ENCODE assay signal across 8 mouse cellular contexts in genomic region chr2:131127161-131127730, GRCm38 (mm10). TPM values are rescaled to one million over a fixed set of nuclear protein-coding genes. Genes with fewer than 3 reads are reported as not detected.
A peak's percentile ranks its signal among the peaks of the same experiment; 100 is the strongest.
DNase-seq lines count a peak whose midpoint lies in the region; ATAC-seq and TF ChIP-seq lines count a peak whose summit lies in the region.

Gene Hspa12b (plus strand): TSS chr2:131127280.

- ATAC-seq in forebrain, embryonic 12.5 days (ENCODE audit: low FRiP score): peak; percentile 89
- peak; percentile 42 for ATAC-seq in megakaryocyte progenitor cell, adult 5-6 weeks (replicated peaks; ENCODE audit: poor library complexity)

- 0 out of 2 replicates have a peak, but pooled peaks cover 20% of the 10 kb centered on the region for H3K27me3 ChIP-seq in forebrain, embryonic 12.5 days

- peak within 1 kb of the TSS; percentile 73 for H3K27ac ChIP-seq in layer of hippocampus, adult 2 months
- peak within 1 kb of the TSS; percentile 3; the same call in 1 of the 2 replicates for H3K27ac ChIP-seq in forebrain, embryonic 12.5 days

- peaks cover 18% of the 10 kb centered on the region for H3K4me1 ChIP-seq in forebrain, embryonic 12.5 days

- peak within 1 kb of the TSS; percentile 47 for H3K4me3 ChIP-seq in layer of hippocampus, adult 2 months
- H3K4me3 ChIP-seq in forebrain, embryonic 12.5 days (replicated peaks): peak within 1 kb of the TSS; percentile 45

- intact Hi-C loops in heart, postnatal 10 days (cut with DNase I): no loop called here

- no peaks in the 10 kb centered on the region for H3K9me3 ChIP-seq in forebrain, embryonic 12.5 days

- peak within 1 kb of the TSS; percentile 70 for H3K9ac ChIP-seq in forebrain, embryonic 12.5 days

- DNase-seq in layer of hippocampus, adult 2 months (ENCODE audit: low spot score in 2 of 2): no peak
- no peak for DNase-seq in layer of hippocampus, postnatal 25 days (ENCODE audit: extremely low spot score in 1 of 2, low spot score in 1 of 2)
- peak; percentile 78 to 80 for DNase-seq in heart, postnatal 10 days
- DNase-seq in kidney, postnatal 36 days: peak; percentile 56 to 80
- peak; percentile 78 for DNase-seq in testis, postnatal 10 days (ENCODE audit: low spot score)
- no peak for DNase-seq in frontal cortex, postnatal 14 days (ENCODE audit: low spot score in 2 of 2)

- WGBS in forebrain, embryonic 12.5 days: 2% methylated on average over 28 of the region's 28 CpGs

- TF ChIP-seq CTCF in layer of hippocampus, adult 2 months (conservative IDR thresholded peaks at IDR 0.05): no peak

- H3K4me2 ChIP-seq in forebrain, embryonic 12.5 days: peak within 1 kb of the TSS; percentile 90

- H3K36me3 ChIP-seq in forebrain, embryonic 12.5 days (replicated peaks): no peaks in the 10 kb centered on the region

RNA-seq across cellular contexts. Expression of gene Hspa12b, which starts in this region (rescaled TPM):
- 1 to 10 TPM; 9.1 to 9.5 TPM for total RNA-seq in layer of hippocampus, adult 2 months (2021)
- 1 to 10 TPM; 6.5 to 8.6 TPM for total RNA-seq in layer of hippocampus, postnatal 25 days (2021)
- 4.5 and 5.2 TPM in 2 replicates for polyA plus RNA-seq in forebrain, embryonic 12.5 days (2016; fragmentation: Nextera tagmentation; extraction: Ambion mirVana)
- 10 to 100 TPM; 44.1 to 52.4 TPM for total RNA-seq in heart, postnatal 10 days (2021)
- total RNA-seq in megakaryocyte progenitor cell, adult 5-6 weeks (2015): 0.12 TPM in 1 of 2 replicates, not detected in the other
- total RNA-seq in megakaryocyte progenitor cell, adult 5-6 weeks (2017): 0.44 TPM in 1 of 2 replicates, not detected in the other

Comparison
In these comparisons a context has a peak if more than half of its experiments do, and no peak if none do; other contexts are left out.
1. RNA of gene Hspa12b (total RNA-seq): 44.1 to 52.4 TPM in heart, postnatal 10 days, 9.1 to 9.5 TPM in layer of hippocampus, adult 2 months and 6.5 to 8.6 TPM in layer of hippocampus, postnatal 25 days; 0.12 to 0.44 TPM in megakaryocyte progenitor cell, adult 5-6 weeks; every median in the first group is over 4 times any median in the second.
2. RNA of gene Hspa12b (total RNA-seq): 44.1 to 52.4 TPM in heart, postnatal 10 days; 9.1 to 9.5 TPM in layer of hippocampus, adult 2 months and 6.5 to 8.6 TPM in layer of hippocampus, postnatal 25 days; every median in the first group is over 4 times any median in the second.
3. Peak in ATAC-seq in megakaryocyte progenitor cell, adult 5-6 weeks; RNA of the gene not detected or under 1 TPM.
4. DNase-seq: peak in heart, postnatal 10 days (2 of 2), kidney, postnatal 36 days (2 of 2) and testis, postnatal 10 days (single experiment); none in layer of hippocampus, adult 2 months (0 of 2), layer of hippocampus, postnatal 25 days (0 of 2) and frontal cortex, postnatal 14 days (0 of 2).